Mouse (Mus musculus) telencephalon, adult 2 months (tissue): Measurements from ENCODE around the gene Aqp11.
A peak's percentile ranks its signal among the peaks of the same experiment; 100 is the strongest.

Source experiments
- DNase-seq: peaks from one replicate; pipeline ENCODE4 v3.0.0-alpha.2; 2011; ENCODE audit warnings: low read depth, low spot score

The Aqp11 gene

DNA sequence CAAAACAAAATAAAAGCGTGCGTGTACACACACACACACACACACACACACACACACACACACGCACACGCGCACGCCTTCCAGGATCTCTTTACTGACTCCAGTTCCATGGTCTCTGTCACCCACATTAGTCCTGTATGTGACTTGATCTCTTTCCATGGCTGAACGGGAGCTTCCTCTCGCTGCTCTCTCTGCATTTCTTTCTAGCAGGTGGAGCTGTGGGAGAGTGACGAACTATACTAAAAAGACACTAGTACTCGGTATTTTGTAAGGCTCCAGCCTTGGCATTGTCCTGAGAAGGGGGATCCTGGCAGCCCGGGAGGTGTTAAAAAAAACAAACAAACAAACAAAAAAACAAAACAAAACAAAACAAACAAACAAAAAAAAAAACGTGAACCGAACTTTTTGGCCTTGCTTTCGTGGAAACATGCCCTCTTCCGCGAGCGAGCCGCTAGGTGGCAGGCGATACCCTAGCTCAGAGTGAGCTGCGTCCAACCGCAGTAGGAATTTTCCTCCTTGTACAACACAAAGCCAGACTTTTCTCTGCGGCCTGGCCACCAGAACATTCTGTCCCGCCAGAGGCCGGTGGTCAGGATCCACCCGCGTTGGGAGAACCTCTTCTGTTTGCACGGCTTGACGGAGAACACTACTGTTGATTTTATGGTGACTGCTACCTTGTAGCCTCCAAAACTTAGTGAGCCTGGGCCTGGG is 9.9 kb upstream of the Aqp11 start:
- DNase-seq = peak; percentile 72

- no peak for DNase-seq
Observed at GRCm38 (mm10) chr7:97747176-97747707, 9.2 kb upstream of the Aqp11 start.

DNA sequence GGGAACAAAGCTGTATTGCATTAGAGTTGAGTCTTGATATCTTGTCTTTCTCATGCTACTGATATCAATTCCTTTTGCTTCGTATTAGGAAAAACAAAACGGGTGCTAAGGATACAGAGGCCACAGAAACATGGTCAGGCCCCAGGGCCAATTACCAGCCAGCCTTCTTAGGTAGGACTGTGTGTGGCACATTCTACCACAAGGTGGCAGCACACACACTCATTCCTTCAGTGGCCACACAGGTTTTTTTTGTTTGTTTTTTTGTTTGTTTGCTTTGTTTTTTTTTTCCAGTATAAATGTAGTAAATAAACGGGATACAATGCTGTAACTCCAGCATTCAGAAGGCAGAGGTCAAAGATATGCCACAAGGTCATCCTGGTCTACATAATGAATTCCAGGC is 7.2 kb upstream of the Aqp11 start:
- no peak for DNase-seq

DNA sequence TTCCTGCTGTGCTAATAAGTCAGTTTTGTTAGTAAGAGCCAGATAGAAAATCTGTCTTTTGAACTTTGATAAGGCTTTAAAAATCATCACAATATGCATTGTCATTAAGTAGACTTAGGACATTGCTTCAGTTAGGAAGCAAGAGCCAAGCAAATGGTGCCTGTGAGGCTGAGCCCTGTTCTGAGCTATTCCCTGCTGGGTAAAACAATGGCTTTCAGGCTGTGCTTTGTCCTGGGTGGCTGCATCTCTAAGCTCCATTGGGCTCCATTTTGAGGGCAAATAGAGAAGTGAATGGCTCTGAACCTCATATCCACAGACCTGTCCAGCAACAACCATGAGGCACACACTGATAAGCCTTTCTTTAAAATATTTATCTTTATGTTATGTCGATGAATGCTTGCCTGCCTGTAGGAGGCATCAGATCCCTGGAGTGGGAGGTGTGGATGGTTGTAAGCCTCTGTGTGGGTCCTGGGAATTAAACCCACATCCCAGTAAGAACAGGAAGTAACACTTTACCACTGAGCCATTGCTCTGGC is 3.7 kb upstream of the Aqp11 start:
- DNase-seq = no peak

- no peak for DNase-seq
Observed at GRCm38 (mm10) chr7:97740948-97741347, 2.9 kb upstream of the Aqp11 start.

DNA sequence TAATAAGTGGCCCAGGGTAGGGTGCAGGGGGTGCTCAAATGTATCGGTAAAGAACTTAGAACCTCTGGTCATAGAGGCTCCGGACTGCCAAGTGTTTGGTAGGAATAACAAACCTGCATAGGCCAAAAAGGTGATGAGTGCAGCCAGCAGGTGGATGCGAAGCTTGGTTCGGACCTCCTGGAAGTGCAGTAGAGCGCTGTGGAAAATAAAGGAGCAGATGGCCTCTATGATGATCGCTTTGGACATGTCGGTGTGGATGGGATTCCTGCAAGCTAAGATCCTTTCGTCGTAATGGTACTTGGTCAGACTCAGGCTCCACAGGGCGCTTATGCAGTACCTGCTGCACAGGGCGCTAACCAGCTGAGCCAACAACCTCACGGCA is 842 bp downstream of the Aqp11 start:
- no peak for DNase-seq

DNA sequence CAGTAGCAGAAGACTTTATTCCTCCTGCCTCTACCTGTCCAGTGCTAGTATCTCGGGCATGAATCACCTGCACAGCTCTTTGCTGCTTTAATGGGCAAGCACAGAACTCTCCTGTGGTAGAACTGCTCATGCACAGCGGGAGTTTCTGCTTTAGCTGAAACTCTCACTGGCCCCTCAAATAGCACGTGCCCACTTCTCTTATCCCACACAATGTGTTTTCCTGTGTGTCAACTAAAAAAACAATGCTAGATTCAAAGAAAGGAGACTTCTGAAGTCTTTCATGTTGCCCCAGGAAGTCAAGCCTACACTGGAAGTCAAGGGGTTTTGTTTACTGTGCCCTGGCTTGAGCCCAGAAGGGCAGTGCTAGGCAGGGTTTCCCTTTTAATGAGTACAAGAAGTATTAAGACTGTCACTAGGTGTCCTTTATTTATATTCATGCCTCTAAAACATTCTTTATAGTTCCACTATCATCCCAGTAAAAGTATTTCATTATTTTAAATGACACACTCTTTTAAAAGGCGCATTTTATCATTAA is 2.1 kb downstream of the Aqp11 start:
- DNase-seq = no peak

DNA sequence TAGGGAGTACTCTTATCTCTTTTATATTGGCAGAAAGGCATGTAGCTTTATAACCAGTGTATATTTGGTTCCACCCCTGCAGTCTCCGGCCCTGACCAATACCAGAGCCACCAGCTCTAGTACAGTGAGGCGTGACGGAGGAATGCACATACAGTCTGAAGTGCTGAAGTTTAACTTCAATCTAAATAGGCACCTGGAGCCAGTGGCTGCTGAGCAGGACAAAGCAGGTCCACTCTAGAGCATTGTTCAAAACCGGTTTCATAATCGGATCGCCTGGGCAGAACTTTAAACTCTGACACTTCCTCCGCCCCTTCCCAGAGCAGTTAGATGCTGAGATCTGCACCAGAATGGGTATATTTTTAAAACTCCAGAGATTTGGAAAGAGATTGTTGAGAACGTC is 3.1 kb downstream of the Aqp11 start:
- no peak for DNase-seq

DNA sequence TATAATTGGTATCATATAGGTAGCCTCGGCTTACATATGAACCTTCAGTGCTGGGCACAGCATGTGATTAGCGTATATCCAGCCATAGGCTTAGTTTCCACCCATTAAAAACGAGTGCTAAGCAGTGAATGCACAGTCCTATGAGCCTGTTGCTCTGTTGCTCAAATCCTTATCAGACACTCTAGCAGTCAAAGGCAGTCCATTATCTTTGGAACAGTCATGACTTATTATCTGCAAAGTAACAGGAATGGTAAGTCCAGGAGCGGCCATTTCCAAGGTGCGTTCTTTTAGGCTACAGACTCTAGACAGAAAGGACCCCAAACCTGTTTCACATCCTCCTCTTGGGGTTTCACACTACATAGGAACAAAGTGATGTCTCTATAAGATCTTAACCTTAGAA is 4.5 kb downstream of the Aqp11 start:
- DNase-seq = no peak

GRCm38 (mm10) chr7:97730427-97730826 is 7.7 kb downstream of the Aqp11 start:
- DNase-seq = no peak

DNA sequence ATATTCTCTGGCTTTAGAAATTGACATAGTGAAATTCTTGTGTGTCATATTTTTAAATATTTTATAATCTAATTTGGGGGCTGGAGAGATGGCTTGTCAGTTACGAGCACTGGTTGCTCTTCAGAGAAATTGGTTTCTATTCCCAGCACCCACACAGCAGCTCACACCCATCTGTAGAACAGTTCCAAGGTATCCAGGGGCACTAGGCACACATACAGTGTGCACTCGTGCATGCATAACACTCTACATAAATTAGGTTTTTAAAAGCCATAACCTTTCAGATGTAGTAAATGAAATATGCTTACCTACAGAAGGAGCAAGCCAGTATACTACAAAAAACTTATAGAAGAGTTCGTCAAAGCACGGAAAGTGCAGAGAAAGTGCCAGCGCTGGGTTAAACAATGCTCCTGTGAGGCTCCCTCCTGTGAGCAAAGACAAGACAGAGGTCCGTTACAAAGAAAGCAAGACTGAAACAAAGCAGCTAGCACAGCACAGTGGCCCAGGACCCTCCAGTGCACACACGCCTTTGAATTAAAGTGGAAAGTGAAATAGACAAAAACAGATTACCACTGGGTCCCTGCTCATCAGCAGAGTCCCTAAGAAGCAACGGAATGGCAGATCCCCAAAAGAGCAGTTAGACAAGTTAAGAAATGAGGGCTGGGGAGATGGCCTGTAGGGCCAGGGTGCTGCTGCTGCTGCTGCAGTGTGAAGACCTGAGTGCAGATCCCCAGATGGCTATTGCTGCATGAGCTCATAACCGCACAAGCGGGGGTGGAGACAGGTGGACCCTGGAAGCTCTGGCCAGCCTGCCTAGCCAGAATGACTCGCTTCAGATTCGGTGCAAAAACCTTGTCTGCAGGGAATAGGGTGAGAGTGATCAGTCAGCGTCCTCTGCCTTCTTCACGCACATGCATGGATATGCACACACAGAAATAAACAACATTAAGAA is 9.1 kb downstream of the Aqp11 start:
- DNase-seq = no peak

GRCm38 (mm10) chr7:97726778-97727177 is 11.3 kb downstream of the Aqp11 start:
- no peak for DNase-seq

GRCm38 (mm10) chr7:97726080-97726479 is 12.0 kb downstream of the Aqp11 start:
- DNase-seq = no peak

- no peak for DNase-seq
Observed at GRCm38 (mm10) chr7:97725401-97725800, 12.7 kb downstream of the Aqp11 start.

DNA sequence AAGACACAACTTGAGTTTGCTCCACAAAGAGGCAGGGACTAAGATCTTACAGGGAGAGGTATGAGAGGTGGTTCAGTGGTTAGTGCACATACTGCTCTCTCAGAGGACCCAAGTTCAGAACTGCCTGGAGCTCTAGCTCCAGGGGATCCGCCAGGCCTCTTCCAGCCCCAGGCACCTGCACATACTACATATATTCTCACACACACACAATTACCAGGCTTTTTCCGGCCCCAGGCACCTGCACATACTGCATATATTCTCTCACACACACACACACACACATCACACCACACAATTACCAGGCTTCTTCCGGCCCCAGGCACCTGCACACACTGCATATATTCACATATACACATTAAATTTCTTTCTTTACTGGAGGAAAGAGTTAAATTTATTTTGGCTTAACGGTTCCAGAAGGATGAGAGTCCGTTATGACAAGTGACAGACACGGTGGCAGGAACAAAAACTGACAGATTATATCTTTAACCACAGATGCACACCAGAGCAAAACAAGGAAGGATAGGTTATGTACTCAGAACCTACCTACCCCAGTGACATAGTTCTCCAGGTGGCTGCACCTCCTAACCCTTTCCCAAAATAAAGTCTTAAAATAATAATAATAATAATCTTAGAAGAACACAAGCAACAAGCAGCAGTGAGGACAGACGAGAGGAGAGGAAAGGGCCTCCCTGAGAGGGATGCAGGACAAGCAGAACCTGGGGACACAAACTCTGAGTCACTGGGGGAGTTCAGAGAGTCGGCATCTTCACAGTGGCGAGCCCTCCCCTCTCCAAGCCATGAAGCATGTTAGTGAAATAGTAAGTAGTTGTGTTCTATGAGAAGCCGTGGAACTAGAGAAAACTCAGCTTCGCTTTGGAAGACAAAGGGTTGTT is 14.2 kb downstream of the Aqp11 start:
- no peak for DNase-seq

DNA sequence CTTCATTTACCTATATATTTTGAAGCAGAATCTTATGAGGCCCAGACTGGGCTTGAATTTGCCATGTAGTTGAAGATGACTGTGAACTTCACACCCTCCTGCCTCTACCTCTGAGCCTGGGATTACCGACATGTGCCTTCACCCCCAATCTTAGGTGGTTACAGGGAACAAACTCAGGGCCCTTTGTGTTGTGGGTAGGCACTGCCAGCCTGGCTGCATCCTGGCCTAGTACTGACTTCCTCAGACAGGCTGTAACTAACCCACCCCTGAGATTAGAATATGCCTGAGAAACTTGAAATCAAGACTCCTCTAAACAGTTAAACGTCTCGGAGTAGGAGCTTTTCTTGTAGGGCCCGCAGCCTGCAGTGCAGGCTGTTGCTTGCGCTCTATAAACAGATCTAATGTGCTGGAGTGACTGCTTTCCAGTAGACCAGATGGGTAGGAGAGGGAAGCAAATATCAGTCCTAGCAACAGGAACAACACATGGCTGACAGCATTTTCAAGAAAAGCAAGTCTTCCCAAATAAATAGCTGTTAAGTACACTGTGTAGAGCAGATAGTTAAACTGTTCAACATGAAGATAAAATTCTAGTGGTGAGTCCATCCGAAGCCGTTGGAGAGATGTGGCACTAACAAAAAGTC is 15.7 kb downstream of the Aqp11 start:
- DNase-seq = peak; percentile 60

GRCm38 (mm10) chr7:97720109-97720508 is 18.0 kb downstream of the Aqp11 start:
- no peak for DNase-seq

DNA sequence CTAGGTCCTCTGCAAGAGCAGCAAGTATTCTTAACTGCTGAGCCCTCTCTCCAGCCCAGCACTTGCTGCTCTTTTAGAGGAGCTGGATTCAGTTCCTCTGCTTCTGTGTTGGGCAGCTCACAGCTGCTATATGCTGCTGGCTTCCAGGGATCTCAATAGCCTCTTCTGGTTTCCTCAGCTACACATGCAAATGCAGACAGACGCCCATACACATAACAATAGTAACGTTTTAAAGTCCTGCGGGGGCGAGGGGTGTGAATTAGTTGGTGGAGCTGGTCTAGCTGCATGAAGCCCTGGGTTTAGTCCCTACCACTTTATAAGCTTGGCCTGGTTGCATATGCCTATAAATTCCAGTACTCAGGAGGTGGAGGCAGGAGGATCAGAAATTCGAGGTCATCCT is 19.0 kb downstream of the Aqp11 start:
- DNase-seq = peak; percentile 67

DNA sequence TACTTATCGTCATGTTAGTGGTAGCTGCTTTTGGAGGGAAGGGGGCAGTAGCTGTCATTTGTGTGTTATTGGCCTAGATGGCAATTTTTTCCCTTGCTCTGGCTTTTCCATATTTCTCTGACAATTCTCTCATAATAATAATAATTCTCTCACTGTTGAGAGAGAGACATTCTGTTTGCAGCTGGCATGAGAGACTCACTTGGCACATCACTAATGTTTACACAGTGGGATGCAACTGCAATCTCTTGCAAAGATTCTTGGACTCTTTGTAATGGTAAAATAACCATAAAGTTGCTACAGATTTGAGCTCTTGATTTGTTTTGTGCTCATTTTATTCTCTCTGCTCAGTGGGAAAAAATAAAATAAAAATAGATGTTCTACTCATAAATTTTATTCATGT is 20.8 kb downstream of the Aqp11 start:
- no peak for DNase-seq

GRCm38 (mm10) chr7:97714651-97715050 is 23.4 kb downstream of the Aqp11 start:
- DNase-seq = no peak

GRCm38 (mm10) chr7:97709204-97709603 is 28.9 kb downstream of the Aqp11 start:
- DNase-seq = no peak
